Mouse (Mus musculus) G1E (cell line): ENCODE data around the gene Cript. TPM values are rescaled to one million over a fixed set of nuclear protein-coding genes. Genes with fewer than 3 reads are reported as not detected.

Source experiments
- ATAC-seq: 2 replicates; pipeline ENCODE4 v1.8.0; 2016; ENCODE audit warnings: mild to moderate bottlenecking; ENCODE audit not compliant: insufficient number of reproducible peaks, poor library complexity, low FRiP score, severe bottlenecking; ENCODE audit errors: extremely low read depth
- DNase-seq: peaks from one replicate; pipeline ENCODE4 v3.0.0; 2012; ENCODE audit warnings: low spot score
- H3K27me3 ChIP-seq: 2 replicates; pipeline ENCODE4 v1.6.1; 2012; ENCODE audit warnings: mild to moderate bottlenecking, low read length, inconsistent platforms; ENCODE audit not compliant: insufficient read depth
- H3K36me3 ChIP-seq: replicated peaks from 2 replicates; pipeline ENCODE3; 2012; ENCODE audit warnings: mild to moderate bottlenecking, inconsistent platforms
- H3K4me1 ChIP-seq: 2 replicates; pipeline ENCODE4 v1.6.1; 2012; ENCODE audit warnings: low read depth, low read length, inconsistent platforms, mixed read lengths; ENCODE audit not compliant: insufficient read depth
- H3K4me3 ChIP-seq: 2 replicates; pipeline ENCODE4 v1.5.1; 2012; ENCODE audit warnings: low read depth, mild to moderate bottlenecking, inconsistent platforms, low read length, moderate library complexity, mixed read lengths
- H3K9me3 ChIP-seq: replicated peaks from 2 replicates; pipeline ENCODE4 v1.6.1; 2012; ENCODE audit warnings: inconsistent platforms
- CTCF ChIP-seq: IDR thresholded peaks from 2 replicates; pipeline ENCODE4 v1.5.1; 2012; ENCODE audit warnings: low read depth, low read length, inconsistent platforms, mixed read lengths
- GATA1 ChIP-seq: IDR thresholded peaks from 2 replicates; pipeline ENCODE4 v1.6.1; 2012; ENCODE audit warnings: borderline replicate concordance, low read length, inconsistent platforms, mixed read lengths
- GATA2 ChIP-seq: IDR thresholded peaks from 2 replicates; pipeline ENCODE4 v1.6.1; 2012; ENCODE audit warnings: low read depth, low read length, inconsistent platforms, borderline replicate concordance
- POLR2AphosphoS5 ChIP-seq: IDR thresholded peaks from 2 replicates; pipeline ENCODE4 v1.6.1; 2012; ENCODE audit warnings: low read depth, low read length, inconsistent platforms; ENCODE audit not compliant: insufficient replicate concordance
- TAL1 ChIP-seq: conservative IDR thresholded peaks from 2 replicates; pipeline ENCODE4 v1.6.1; 2012; ENCODE audit warnings: low read depth, low read length, inconsistent platforms, mixed read lengths
- polyA plus RNA-seq: library from polyadenylated mRNA; stranded (reverse); fragments of >175 nt; gene quantifications from 2 replicates; pipeline ENCODE4 v1.2.3, GENCODE M21; 2012
- total RNA-seq, 2 experiments: library from RNA; stranded (forward) in 1 of 2; stranded (reverse) in 1 of 2; fragments of 200-1000 nt in 1 of 2; fragments of >200 nt in 1 of 2; fragmentation: Nextera tagmentation in 1 of 2; gene quantifications; 2 replicates each; pipeline ENCODE4 v1.2.3; 2014 to 2017

Cript gene
- total and polyA plus RNA-seq, 3 experiments, result 2.7 to 108 (median 93.0) TPM

DNA sequence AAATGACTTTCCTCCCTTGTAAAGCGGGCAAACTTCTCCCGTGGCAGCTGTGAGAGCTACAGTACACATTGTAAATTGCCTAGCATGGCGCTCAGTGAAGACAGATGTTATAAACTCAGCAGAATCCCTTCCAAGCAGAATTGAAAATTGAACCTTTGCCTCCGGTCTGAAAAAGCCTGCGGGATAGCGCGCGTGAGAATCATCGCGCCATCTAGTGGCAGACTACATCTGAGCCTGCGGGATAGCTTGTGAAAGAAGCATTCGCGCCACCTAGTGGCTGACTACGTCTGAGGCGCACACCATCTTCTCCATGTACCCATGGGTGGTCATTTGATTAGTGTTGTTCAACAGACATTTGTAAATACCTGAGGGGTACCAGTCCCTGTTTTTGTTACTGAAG is 19.0 kb downstream of the Cript start:
- Histone ChIP-seq H3K9me3 (no peaks in the 10 kb centered on the region), H3K4me3 (no peak overlapping the region), H3K36me3 (no peaks in the 10 kb centered on the region), H3K4me1 (peaks cover 2% of the 10 kb centered on the region; the same call in 1 of the 2 replicates), H3K27me3 (peaks cover 22% of the 10 kb centered on the region)
- DNase-seq, result peak; percentile 46
- peak; percentile 85 for ATAC-seq
- no peak for TF ChIP-seq TAL1
- TF ChIP-seq GATA2, result no peak
- TF ChIP-seq GATA1, result no peak
- TF ChIP-seq CTCF, result peak; percentile 97
- TF ChIP-seq POLR2AphosphoS5, result no peak

DNA sequence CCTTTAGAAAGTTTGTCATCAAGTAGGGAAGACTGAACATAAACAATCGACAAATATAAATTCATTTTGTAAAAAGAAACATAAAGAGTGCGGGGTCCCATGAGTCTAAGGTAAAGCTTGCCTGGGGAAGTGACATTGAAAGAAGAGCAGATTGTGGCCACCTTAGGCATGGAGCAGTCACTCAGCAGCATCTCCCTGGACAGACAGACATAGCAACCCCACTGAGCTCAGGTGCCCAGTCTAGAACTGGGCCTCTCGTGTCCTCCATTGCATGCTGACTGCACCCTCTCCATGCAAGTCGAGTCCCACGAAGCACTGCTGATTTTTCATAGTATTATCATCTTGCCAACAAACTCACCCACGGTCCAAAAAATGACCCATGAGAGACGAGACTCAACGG is 19.4 kb downstream of the Cript start:
- ATAC-seq, result no peak

DNA sequence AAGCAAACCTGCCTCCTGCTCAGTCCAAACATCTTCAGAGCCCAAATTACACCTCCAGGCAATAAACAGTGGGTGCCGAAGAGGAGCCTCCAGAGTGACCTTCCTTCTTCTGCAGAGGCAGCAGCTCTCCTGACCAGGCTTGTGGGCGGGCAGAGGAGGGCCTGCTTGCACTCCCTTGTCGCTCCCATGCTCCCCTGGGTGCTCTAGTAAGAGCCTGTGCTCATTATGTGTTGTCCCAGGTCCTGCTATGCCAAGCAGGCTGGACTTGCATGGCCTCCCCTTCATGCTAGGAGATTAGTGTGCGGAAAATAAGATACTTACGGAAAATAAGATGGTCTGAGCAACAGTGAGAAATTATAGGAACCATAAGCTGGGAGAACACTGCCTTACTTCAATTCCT is 24.3 kb downstream of the Cript start:
- DNase-seq (no peak), ATAC-seq (no peak)
- H3K4me1 ChIP-seq, result peaks cover 2% of the 10 kb centered on the region; the same call in 1 of the 2 replicates
- H3K9me3 ChIP-seq, result no peaks in the 10 kb centered on the region
- no peaks in the 10 kb centered on the region for H3K36me3 ChIP-seq
- peaks cover 19% of the 10 kb centered on the region for H3K27me3 ChIP-seq
- TF ChIP-seq GATA2, result no peak
- no peak for TF ChIP-seq TAL1
- TF ChIP-seq GATA1, result no peak
- TF ChIP-seq CTCF, result no peak
- TF ChIP-seq POLR2AphosphoS5, result no peak
- H3K4me3 ChIP-seq, result no peak overlapping the region

More for the DNA sequence above, 19.4 kb downstream of the Cript start:
- Histone ChIP-seq H3K27me3 (peaks cover 22% of the 10 kb centered on the region), H3K4me1 (peaks cover 2% of the 10 kb centered on the region; the same call in 1 of the 2 replicates), H3K9me3 (no peaks in the 10 kb centered on the region), H3K36me3 (no peaks in the 10 kb centered on the region), H3K4me3 (no peak overlapping the region)
- no peak for DNase-seq
- no peak for TF ChIP-seq GATA1
- TF ChIP-seq TAL1, result no peak
- no peak for TF ChIP-seq POLR2AphosphoS5
- TF ChIP-seq GATA2, result no peak

DNA sequence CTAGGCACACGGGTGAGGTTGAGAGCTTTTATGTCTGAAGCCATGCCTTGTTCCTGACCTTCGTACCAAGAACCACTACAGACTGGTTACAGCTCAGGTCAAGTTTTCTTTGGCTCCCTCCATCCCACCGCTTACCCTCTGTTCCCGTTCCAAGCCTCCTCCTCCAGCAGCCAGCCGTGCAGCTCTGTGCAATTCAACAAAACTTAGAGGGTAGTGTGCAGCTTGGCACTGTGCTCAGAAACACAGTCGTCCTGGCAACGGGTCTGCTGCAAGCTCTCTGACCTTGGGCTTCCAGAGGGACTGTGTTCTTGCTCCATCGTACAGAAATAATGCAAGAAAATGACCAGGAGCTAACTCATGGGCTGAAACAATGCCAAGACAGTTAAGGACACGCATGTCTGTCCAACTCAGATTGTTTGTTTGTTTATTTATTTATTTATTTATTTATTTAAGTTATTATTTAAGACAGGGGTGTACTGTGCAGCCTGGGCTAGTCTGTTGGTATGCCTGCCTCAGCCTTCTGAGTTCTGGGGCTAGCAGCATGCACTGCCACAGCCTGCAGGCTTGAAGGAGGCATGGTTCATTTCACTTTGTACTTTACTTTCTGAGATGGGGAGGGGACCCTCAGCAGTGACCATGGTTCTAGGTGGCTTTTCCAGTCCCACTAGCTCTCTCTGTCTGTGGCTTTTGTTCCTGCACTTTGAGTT is 25.3 kb downstream of the Cript start:
- no peak for TF ChIP-seq POLR2AphosphoS5
- no peak for TF ChIP-seq TAL1
- no peak for TF ChIP-seq GATA1
- no peak for TF ChIP-seq GATA2
- TF ChIP-seq CTCF, result no peak
- Histone ChIP-seq H3K27me3 (peaks cover 18% of the 10 kb centered on the region), H3K9me3 (no peaks in the 10 kb centered on the region), H3K36me3 (no peaks in the 10 kb centered on the region), H3K4me3 (no peak overlapping the region), H3K4me1 (no peaks in the 10 kb centered on the region)
- DNase-seq (no peak), ATAC-seq (no peak)

DNA sequence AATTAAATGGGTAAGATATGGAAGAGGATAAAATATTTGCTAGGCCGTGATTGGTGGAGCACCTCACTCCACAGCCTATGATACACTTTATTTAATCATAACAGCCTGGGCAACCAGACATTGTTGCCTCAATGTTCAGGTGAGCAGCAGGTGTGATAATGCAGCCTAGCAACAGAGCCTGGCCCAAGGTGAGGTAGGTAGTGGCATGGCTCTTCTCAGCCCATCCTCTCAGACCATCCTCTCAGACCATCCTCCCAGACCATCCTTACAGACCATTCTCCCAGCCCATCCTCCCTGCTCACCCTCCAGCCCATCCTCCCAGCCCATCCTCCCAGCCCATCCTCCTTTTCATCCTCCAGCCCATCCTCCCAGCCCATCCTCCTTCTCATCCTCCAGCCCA is 26.3 kb downstream of the Cript start:
- no peak overlapping the region for H3K4me3 ChIP-seq
- H3K27me3 ChIP-seq, result peaks cover 15% of the 10 kb centered on the region
- no peaks in the 10 kb centered on the region for H3K9me3 ChIP-seq
- TF ChIP-seq CTCF, result no peak
- no peak for TF ChIP-seq GATA2
- no peak for TF ChIP-seq TAL1
- TF ChIP-seq GATA1, result no peak
- no peak for TF ChIP-seq POLR2AphosphoS5
- ATAC-seq (no peak), DNase-seq (no peak)
- no peaks in the 10 kb centered on the region for H3K36me3 ChIP-seq
- H3K4me1 ChIP-seq, result no peaks in the 10 kb centered on the region

DNA sequence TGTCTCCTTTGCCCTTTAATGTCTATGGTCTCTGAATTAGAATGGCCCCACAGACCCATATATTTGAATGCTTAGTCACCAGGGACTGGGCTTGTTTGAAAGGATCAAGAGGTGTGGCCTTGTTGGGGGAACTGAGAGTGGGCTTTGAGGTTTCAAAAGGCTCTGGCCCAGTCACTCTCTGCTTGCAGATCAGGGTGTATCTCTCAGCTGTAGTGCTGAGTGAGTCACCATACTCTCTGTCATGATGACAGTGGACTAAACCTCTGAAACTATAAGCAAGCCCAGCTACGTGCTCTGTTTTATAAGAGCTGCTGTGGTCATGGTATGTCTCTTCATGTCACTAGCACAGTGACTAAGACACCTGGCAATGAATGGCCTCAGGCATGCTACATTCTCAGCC is 27.1 kb downstream of the Cript start:
- Histone ChIP-seq H3K9me3 (no peaks in the 10 kb centered on the region), H3K4me3 (no peak overlapping the region), H3K4me1 (no peaks in the 10 kb centered on the region), H3K27me3 (peaks cover 15% of the 10 kb centered on the region), H3K36me3 (no peaks in the 10 kb centered on the region)
- TF ChIP-seq GATA1 (no peak), CTCF (no peak), POLR2AphosphoS5 (no peak), TAL1 (no peak), GATA2 (no peak)
- ATAC-seq (no peak), DNase-seq (no peak)
